Mouse (Mus musculus): ENCODE results near the gene Sema3f. TPM values are rescaled to one million over a fixed set of nuclear protein-coding genes. Genes with fewer than 3 reads are reported as not detected.

The Sema3f gene
- total RNA-seq, 2 experiments from 2014 or later: 20.2 to 24.8 TPM

DNA sequence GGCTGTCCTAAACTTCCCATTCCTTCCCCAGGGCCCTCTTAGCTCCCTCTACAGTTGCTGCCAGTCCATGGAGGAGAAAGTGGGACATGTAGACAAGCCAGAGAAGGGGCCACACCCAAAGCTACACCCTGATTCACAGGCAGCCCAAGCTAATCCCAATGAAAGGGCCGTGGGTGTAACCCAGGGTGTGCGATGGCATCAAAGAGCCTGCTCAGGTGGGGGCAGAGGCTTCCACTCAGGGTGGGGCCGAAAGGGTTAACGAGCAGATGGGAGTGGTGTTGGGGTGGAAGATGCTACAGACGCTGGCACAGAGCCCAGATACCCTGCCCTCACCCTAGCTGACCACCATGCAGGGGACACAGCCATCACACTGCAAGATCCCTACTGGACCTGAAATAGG lies 17.5 kb downstream of the Sema3f start:
- DNase-seq: no peak

DNA sequence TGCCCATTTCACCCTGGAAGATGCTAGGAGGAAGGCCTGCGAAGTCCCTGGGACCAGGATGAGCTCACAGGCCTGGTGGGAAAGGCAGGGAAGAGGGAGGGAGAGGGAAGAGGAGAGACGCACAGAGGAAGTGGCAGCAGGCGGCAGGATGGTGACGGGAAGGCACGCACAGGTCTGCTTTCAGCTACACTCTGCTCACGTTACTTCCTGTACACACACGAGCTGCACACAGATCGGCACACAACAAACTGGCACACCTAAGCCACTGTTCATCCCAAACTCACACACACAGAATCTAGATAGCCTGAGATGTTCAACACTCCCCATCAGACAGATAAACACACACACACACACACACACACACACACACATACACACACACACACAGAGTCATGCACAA lies 19.9 kb downstream of the Sema3f start:
- no peak for DNase-seq

DNA sequence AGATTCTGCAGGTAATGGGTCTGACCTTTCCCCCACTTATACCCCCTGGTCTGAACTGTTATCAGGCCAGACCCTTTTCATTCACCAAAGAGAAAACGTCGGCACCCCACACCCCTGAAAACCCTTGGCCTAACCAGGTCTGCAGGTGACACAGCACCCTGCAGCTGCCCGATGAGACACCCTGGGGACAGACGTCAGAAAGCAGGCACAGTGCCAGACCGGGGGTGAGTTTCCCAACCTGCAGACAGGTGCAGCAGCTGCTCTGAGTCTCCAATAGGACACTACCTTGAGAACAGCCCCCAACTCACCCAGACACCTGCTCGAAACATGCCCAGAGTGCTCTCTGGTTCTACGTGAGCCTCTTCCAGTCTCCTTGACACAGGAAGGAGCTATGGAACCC lies 21.3 kb downstream of the Sema3f start:
- no peak for DNase-seq

DNA sequence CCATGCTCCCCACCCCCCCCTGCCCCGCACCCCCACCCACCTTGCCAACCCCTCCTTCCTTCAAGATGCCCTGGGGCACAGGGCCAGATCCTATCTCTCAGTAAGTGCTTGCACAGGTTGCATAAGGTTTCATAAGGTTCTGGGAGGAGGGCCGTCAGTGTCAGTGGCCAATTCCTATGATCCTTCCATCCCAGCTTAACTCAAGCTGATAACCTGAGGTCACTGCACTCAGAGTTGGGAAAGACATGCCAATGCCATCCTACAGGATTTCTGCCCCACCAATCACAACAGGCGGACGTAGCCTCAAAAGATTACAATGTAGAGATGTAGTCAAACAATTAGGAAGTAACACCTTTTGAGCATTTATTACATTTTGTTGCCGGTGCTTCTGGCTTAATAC lies 21.9 kb downstream of the Sema3f start:
- no peak for DNase-seq

DNA sequence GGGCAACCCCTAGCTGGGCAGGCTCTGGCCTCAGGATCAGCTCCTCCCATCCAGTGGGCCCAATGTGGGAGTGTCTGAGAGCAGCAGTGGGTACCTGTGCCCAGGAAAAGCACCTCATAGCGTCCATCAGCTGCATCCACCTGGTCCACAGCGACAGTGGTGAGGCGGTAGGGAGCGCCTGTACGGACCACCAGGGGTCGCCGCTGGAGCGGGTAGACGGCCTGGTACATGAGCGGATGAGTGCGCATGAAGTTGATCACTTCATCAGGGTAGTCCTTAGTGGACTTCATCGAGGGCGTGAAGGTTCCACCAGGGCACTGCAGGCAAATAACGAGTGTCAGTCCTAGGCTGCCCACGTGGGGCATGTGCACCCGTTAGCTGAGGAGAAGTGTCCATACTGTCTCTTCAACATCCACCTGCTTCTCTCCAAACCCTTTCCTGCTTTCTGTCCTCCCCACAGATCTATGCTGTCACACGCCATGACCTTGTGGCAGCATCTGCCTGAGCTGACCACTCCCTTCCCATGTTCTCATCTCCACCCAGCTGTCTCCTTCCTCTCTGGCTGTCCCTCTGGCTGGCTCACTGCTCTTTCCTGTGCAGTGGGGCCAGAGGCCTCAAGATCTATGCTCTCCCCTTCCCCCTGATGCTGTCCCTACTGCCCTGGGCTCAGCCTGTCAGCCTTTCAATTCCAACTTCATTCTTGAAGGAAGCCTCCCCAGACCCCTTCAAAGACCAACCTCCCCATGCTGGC lies 24.9 kb downstream of the Sema3f start:
- peak; percentile 80 for DNase-seq

DNA sequence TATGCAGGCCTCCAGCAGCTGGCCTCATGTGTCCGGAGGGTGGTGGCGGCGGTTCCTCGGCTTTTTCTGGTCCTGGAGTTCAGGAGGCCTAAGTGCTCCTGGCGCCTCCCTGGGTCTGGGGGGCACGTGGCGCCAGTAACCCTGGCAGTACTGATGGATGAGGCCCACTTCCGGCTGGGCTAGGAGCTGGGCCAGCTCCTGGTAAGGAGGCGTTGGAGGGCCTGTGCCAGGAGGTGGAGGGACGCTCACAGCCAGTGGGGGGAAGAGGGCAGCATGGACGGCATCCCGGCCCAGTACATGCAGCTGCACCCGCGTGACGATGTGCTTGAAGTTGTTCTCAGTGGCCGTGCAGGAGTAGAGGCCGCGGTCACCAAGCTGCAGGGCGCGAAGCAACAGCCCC lies 27.9 kb downstream of the Sema3f start:
- DNase-seq: no peak

DNA sequence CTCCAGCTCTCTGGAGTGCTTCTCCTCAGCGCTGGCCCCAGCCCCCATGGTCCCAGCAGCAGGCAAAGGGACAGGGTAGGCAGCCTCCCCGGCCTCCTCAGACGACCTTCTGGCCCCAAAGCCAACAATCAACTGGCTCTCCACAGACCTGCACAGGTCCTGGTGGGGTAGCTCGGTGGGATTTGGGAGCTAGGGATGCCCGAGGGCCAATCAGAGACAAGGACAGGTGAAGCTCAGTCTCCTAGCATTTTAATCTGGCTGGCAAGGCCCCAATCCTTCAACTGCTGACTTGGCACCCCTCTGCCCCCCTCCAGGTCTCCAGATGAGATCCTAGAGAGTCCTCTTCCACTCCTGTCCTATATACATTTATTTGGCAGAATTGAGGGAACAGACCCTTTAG lies 30.8 kb downstream of the Sema3f start, which contains the start of gene Gnat1:
Gnat1 (minus strand) TSS at position 212 of the 400 bp plus-strand sequence.
- no peak for DNase-seq

DNA sequence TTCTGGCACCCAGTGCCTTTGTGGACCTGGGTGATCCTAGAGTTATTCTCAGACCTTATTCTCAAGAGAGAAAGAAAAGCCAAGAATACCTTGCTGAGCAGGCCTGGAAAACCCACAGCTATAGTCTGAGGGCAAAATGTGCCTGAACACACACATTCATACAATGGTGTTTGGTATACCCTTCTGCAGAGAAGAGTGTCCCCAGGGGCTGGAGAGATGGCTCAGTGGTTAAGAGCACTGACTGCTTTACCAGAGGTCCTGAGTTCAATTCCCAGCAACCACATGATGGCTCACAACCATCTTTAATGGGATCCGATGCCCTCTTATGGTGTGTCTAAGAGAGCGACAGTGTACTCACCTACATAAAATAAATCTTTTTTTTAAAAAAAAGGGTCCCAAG lies 31.4 kb downstream of the Sema3f start:
- DNase-seq: no peak

DNA sequence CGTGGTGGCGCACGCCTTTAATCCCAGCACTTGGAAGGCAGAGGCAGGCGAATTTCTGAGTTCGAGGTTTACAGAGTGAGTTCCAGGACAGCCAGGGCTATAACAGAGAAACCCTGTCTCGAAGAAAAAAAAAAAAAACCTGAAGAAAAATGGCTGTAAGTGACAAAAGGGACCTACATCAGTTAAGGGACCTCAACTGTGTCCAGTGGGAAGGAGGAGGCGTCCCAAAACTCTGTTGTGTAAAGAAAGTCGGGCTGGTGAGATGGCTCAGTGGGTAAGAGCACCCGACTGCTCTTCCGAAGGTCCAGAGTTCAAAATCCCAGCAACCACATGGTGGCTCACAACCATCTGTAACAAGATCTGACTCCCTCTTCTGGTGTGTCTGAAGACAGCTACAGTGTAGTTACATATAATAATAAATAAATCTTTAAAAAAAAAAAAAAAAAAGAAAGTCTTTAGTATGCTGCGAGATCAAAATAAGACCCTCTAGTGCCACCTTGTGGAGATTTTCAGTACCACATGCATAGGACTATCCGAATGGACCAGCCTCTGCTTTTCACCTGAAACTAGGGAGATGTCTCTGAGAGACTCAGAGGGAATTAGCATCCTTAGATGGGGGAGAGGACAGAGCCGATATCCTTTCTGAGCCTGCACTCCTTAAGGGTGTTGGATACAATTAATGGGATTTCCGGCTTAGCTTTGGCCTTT lies 32.3 kb downstream of the Sema3f start:
- peak; percentile 85 for DNase-seq

DNA sequence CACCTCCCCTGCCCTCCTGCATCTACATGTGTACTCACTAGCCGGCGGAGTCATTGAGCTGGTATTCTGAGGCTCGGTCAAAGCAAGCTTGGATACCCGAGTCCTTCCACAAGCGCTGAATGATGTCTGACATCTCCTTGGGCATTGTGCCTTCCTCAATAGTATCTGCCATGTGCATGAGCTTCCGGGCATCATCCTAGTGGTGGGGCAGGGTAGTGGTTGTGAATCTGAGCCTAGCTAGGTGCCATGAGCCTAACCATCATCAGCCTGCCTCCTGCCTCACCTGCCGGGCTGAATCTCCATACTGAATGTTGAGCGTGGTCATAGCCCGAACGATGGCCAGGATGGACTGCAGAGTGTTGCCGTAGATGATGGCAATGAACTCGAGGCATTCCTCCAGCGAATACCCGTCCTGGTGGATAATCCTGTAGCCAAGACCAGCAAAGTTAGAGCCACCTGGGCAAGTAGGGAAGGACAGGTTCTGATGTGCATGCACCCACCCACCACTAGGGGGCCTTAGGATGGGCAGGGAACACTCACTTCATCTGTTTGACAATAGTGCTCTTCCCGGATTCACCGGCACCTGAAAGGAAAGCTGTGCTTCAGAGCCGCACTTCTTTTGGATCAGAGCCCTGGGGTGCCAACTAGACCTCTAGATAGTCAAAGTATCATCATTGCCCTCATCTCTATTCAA lies 33.0 kb downstream of the Sema3f start:
- DNase-seq: peak; percentile 54

DNA sequence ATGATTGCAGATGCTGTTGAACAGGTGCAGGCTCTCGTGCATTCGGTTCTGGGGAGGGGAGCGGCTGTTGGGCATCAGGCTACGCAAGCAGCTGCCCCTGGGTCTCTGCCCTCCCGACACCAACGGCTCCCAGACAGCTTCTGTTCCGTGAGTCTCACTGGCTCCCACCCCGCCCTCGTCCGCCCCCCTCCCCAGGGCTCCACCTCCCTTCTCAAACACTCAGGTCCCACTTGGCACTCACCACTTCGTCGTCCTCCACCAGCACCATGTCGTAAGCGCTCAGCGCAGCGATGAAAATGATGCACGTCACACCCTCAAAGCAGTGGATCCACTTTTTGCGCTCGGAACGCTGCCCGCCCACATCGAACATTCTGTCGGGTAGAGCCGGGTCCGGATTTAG lies 34.0 kb downstream of the Sema3f start:
- peak; percentile 22 for DNase-seq

DNA sequence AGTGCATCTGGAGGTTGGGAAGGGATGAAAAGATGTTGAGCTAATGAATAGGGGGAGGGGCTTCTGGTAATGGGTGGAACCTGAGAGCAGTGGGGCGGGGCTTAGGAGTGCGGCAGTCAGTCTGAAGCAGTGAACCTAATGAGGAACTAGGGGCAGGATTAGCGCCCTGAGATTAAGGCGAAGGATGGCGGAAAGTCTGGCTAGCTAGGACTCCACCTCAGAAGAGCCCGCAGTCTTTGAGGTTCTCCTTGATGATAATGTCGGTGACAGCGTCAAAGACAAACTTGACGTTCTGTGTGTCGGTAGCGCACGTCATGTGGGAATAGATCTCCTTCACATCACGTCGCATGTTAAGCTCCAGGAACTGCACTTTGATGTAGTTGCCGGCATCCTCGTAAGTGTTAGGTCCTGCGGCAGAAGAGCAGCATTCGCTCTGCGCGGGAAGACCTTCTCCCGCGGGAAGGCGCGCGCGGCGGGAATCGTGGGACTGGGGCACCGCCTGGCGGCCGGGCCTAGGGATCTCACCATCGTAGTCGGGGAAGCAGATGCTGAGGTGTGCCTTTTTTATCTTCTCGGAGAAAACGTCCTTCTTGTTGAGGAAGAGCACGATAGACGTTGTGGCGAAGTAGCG lies 34.5 kb downstream of the Sema3f start:
- peak; percentile 87 for DNase-seq

DNA sequence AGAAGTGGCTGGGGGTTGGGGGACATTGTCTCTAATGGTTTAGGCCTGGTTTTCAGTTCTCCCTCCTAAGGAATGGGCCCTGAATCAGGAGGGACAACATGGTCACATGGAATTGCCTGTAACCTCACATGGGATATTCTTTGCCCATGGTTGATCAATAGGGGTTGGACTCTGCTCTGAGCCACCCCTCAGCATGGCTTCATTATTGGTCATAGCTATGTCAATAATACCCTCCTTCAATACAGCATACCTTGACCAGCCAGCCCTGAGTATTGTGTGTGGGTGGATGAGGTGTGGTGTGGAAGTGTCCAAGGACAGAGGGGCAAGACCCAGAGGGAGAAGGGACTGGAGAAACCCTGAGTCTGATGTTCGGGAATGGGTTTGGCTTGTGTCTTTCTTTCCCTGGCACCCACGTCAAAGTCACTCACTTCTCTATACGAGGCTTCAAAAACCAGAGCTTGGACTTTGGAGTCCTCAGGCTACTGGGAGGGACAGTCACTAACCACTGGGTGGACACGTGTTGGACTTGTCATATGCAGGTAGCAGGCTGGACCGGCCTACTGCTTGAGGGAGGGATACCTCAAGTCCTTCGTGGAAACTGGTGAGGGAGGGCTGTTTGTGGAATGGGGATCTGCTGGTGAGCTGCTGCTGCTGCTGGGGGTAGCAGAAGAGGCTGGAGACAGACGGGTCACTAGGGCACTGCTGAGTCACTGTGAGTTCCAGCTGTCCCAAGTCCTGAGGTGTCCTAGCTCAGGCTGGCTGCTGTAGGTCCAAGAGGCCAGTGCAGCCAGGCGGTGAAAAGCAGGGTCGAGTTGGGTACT lies 35.5 kb downstream of the Sema3f start:
- no peak for DNase-seq

DNA sequence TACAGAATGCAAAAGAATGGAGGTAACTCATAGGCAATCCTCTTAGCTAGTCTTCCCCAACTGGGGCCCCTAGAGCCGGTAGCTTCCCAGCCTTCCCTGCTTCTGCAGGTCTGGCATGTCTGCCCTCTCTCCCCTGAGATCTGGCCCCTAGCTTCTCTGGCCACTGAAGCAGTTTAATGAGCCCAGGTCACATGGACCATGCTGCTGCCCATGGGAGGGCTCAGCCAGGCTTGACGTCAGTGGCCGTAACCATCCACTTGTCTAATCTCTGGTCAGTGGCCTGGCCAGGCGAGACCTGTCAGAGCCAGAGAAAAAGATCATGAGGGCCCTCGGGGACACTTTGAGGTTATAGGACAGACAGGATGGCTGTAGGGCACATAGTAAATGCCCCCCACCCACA lies 40.0 kb downstream of the Sema3f start:
- DNase-seq: no peak

DNA sequence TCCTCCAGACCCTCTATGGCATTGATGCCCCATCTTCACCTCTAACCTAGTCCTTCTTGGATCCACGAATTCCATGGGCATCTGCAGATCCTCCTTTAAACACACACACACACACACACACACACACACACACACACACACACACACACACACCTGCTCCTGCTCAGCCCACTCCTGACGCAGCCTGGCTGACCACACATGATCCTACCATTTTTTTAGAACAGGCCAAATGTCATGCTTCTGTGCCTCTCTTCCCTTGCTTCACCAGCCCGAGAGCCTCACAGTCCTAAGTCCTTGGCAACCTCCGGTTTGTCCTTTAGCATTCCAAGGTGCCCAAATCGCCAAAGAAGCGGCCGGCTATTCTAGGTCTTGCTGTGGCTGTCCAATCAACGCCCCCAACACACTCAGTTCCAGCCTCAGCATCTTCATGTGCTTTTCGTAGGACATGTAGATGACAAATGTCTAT lies 40.8 kb downstream of the Sema3f start, which contains the start of gene Slc38a3:
Slc38a3 (minus strand) TSS at position 51 of the 466 bp plus-strand sequence.
- DNase-seq: no peak

DNA sequence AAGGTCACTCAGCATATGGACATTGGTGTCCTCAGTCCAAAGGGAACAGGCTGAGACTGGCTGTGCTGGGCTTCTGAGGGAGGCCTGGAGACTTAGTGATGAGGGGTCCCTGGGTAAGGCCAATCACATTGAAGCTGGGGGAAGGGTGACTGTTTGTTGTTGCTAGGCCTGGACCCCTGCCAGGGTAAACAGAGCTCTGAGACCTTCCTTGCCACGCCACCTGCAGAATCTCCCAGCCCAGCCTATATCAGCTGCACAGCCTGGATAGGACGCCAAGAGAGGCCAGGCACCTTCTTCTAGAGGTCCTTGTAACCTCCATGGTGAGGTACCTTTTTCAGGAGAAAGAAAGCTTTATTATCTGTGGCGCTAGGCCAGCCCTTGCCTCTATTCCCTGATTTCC lies 41.4 kb downstream of the Sema3f start:
- DNase-seq: no peak

DNA sequence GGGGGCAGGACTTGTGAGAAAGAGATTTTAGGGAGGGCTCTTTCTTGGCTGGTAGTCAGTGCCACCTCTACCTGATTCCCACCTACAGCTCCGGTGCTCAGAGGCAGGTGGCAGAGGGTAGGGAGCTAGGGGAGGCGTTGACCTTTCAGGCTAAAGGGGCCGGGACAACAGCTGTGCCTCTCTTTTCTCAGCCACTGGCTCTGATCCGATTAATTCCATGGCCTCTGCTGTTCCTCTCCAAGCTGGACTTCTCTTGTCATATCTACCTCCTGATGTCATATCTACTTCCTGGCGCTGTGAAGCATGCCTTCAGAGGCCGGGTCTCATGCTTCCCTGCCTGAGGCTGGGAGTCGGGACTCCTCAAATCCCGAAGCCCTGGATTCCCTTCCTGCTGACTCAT lies 42.3 kb downstream of the Sema3f start:
- no peak for DNase-seq

DNA sequence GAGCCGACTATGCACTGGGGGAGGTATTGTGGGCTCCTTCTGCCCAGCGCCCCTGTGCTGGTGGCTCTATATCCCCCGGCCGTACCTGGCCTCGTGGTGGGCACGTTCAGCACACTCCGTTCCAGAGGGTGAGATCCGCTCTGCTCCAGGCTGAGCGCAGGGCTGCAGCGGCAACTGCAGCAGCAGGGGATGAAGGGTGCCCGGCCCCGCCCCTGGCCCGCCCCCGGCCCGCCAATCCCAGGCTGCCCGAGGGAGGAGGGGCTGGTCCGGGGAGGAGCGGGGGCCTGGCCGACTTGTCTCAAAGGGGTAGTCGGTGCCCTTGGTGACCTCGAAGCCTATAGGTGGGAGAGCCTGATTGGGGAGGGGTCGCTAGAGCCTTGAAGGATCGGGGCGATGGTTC lies 43.1 kb downstream of the Sema3f start:
- DNase-seq: peak; percentile 75

DNA sequence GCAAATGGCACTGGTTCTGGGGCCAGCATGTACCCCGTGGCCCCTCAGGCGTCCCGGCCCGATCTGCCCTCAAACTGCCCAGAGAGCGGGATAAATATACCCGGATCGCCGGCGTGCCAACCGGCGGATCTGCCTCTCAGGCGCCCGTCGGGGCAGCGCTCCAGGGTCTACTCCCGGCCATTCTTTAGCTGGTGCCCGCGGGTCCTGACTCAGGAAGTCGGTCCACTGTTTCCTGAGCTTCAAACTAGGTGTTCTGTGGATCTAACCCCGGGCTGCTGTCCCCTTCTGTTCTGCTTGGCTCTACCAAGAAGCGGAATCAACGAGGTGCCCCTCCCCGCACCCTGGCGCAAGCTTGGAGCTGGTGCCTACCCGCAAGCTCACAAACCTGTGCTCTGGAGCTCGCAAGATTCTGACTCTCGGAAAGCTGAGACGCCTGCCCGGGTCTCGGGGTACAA lies 43.5 kb downstream of the Sema3f start:
- peak; percentile 21 for DNase-seq

DNA sequence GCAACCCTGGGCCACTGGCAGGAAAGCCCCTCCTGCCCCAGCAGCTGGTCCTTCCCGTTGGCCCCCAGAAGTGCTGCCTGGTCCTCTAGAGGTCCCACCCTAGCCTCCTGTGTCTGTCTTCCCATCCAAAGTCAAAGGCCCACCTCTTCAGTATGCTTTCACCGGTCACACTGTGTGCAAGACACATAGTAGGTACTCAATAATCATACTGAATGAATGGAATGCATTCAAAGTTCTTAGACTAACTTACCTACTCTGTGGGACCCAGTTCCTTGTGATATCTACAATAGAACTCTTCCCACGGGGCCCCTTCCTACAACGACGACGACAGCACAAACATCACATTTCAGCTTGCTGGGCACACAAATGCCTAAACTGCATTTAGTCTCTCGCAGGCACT lies 45.0 kb downstream of the Sema3f start:
- no peak for DNase-seq

DNA sequence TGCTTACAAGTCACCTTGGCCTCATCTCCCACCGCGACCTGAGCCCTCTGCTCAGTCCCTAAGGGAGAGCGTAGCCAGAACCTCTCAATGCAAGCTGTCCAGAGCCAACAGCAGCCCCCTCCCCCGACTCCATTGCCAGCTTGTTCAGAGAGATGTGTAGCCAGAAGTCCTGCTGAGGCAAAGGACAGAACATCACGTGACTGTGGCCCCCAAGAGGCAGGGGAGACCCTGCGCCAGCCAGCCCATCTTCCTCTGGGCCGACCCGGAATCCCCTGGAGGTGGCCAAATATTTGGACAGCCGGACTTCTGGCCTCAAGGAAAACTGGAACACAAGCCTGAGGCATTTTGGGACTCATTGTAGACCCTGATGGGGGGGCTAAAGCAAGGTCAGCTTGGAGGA lies 46.8 kb downstream of the Sema3f start:
- no peak for DNase-seq

DNA sequence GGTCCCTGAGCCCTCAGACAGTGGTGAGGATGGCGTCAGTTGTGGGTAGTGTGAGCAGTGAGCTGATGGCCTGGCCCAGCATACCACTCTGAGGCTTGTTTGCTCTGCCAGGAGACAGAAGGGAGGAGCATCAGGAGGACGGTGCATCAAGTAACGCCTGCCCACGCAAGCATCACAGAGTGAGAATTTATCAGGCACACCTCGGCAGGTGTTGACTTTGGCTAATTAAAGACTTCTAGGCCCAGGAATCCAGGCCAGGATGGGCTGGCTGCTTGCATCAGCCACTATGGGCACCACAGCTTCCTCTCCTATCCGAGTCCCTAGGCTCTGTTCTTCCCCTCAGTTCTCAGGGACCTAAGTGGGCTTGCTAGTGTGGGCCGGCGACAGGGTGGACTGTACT lies 47.9 kb downstream of the Sema3f start:
- no peak for DNase-seq
